Mouse (Mus musculus) CH12.LX (cell line): ENCODE results near the gene Lipc. TPM values are rescaled to one million over a fixed set of nuclear protein-coding genes. Genes with fewer than 3 reads are reported as not detected.

Experiments used
- DNase-seq: peaks from one replicate; pipeline ENCODE4 v3.0.0-alpha.2; 2013; ENCODE audit errors: extremely low read depth
- H3K27ac ChIP-seq: 2 replicates; pipeline ENCODE4 v1.5.1; 2012; ENCODE audit warnings: low read depth, mild to moderate bottlenecking, control low read depth, moderate library complexity; ENCODE audit not compliant: insufficient read depth
- H3K27me3 ChIP-seq: replicated peaks from 2 replicates; pipeline ENCODE3; 2012; ENCODE audit warnings: inconsistent platforms
- H3K36me3 ChIP-seq, 2 experiments: replicated peaks in 1 of 2; 2 replicates each; pipeline versions ENCODE3 to v1.6.1; 2012; ENCODE audit warnings: inconsistent platforms in 1 of 2, low read length in 1 of 2, mild to moderate bottlenecking in 1 of 2, mixed read lengths in 1 of 2, moderate library complexity in 1 of 2; ENCODE audit not compliant: control insufficient read depth in 1 of 2, insufficient read depth in 1 of 2
- H3K4me1 ChIP-seq, 2 experiments: 2 replicates each; pipeline ENCODE4 v1.6.1; 2012; ENCODE audit warnings: inconsistent platforms in 1 of 2, moderate library complexity in 1 of 2; ENCODE audit not compliant: insufficient read depth in 2 of 2, control insufficient read depth in 1 of 2
- H3K4me2 ChIP-seq: 2 replicates; pipeline ENCODE4 v1.6.1; 2012; ENCODE audit warnings: low read depth, mild to moderate bottlenecking, control low read depth; ENCODE audit not compliant: poor library complexity, insufficient read depth, severe bottlenecking
- H3K4me3 ChIP-seq, 3 experiments: fragments of 150-350 bp in 1 of 3; sonication (generic) in 1 of 3; replicated peaks in 1 of 3; 2 replicates each; pipeline versions ENCODE3 to v1.5.1; 2011 to 2012; ENCODE audit warnings: low read depth in 2 of 3, low read length in 2 of 3, mild to moderate bottlenecking in 2 of 3, moderate library complexity in 2 of 3, control low read depth in 1 of 3, improper control_type of control experiment in 1 of 3, inconsistent platforms in 1 of 3, mixed read lengths in 1 of 3; ENCODE audit not compliant: poor library complexity in 1 of 3
- H3K79me2 ChIP-seq: replicated peaks from 2 replicates; pipeline ENCODE4 v1.6.1; 2012; ENCODE audit warnings: mild to moderate bottlenecking, moderate library complexity; ENCODE audit not compliant: control insufficient read depth, poor library complexity, insufficient read depth, severe bottlenecking; ENCODE audit errors: extremely low read depth
- H3K9ac ChIP-seq: 2 replicates; pipeline ENCODE4 v1.6.1; 2012; ENCODE audit warnings: low read depth, mild to moderate bottlenecking, control low read depth, moderate library complexity; ENCODE audit not compliant: insufficient read depth
- H3K9me3 ChIP-seq: replicated peaks from 2 replicates; pipeline ENCODE3; 2012; ENCODE audit warnings: low read length, inconsistent platforms, mixed read lengths
- CHD1 ChIP-seq: IDR thresholded peaks from 2 replicates; pipeline ENCODE4 v1.6.1; 2012; ENCODE audit warnings: low read depth, low read length, improper control_type of control experiment, inconsistent platforms
- CTCF ChIP-seq, 2 experiments: IDR thresholded peaks in 1 of 2; conservative IDR thresholded peaks in 1 of 2; 2 replicates each; pipeline ENCODE4 v1.5.1; 2011 to 2012; ENCODE audit warnings: low read depth in 2 of 2, low read length in 2 of 2, improper control_type of control experiment in 1 of 2, inconsistent platforms in 1 of 2, mild to moderate bottlenecking in 1 of 2, moderate library complexity in 1 of 2
- E2F4 ChIP-seq: IDR thresholded peaks from 2 replicates; pipeline ENCODE4 v1.6.1; 2011; ENCODE audit warnings: low read depth, low read length, improper control_type of control experiment; ENCODE audit not compliant: insufficient replicate concordance
- ETS1 ChIP-seq: conservative IDR thresholded peaks from 2 replicates; pipeline ENCODE4 v1.6.1; 2012; ENCODE audit warnings: low read depth, mild to moderate bottlenecking, inconsistent platforms, low read length, improper control_type of control experiment, moderate library complexity
- GABPA ChIP-seq: IDR thresholded peaks from 2 replicates; pipeline ENCODE4 v1.6.1; 2012; ENCODE audit warnings: low read depth, low read length, improper control_type of control experiment, inconsistent platforms; ENCODE audit not compliant: insufficient replicate concordance
- HCFC1 ChIP-seq: IDR thresholded peaks from 2 replicates; pipeline ENCODE4 v1.6.1; 2012; ENCODE audit warnings: low read depth, mild to moderate bottlenecking, inconsistent platforms, low read length, improper control_type of control experiment
- KAT2A ChIP-seq: IDR thresholded peaks from 2 replicates; pipeline ENCODE4 v1.6.1; 2012; ENCODE audit warnings: low read length, improper control_type of control experiment, inconsistent platforms; ENCODE audit not compliant: insufficient replicate concordance
- MAX ChIP-seq: IDR thresholded peaks from 2 replicates; pipeline ENCODE4 v1.6.1; 2011; ENCODE audit warnings: low read length, improper control_type of control experiment
- MEF2A ChIP-seq: IDR thresholded peaks from 2 replicates; pipeline ENCODE4 v1.6.1; 2014; ENCODE audit warnings: low read depth, mild to moderate bottlenecking, inconsistent platforms, low read length, improper control_type of control experiment, borderline replicate concordance
- MXI1 ChIP-seq: IDR thresholded peaks from 2 replicates; pipeline ENCODE4 v1.6.1; 2011; ENCODE audit warnings: mild to moderate bottlenecking, low read depth, low read length, improper control_type of control experiment
- MYC ChIP-seq: IDR thresholded peaks from 2 replicates; pipeline ENCODE4 v1.6.1; 2011; ENCODE audit warnings: low read depth, mild to moderate bottlenecking, improper control_type of control experiment, low read length
- POLR2A ChIP-seq: IDR thresholded peaks from 2 replicates; pipeline ENCODE4 v1.6.1; 2011; ENCODE audit warnings: low read depth, mild to moderate bottlenecking, improper control_type of control experiment, low read length
- RAD21 ChIP-seq: IDR thresholded peaks from 2 replicates; pipeline ENCODE4 v1.6.1; 2011; ENCODE audit warnings: low read depth, mild to moderate bottlenecking, low read length, improper control_type of control experiment, moderate library complexity
- SIN3A ChIP-seq: IDR thresholded peaks from 2 replicates; pipeline ENCODE4 v1.6.1; 2012; ENCODE audit warnings: low read length, improper control_type of control experiment, inconsistent platforms
- SMC3 ChIP-seq: IDR thresholded peaks from 2 replicates; pipeline ENCODE4 v1.6.1; 2011; ENCODE audit warnings: low read depth, low read length, improper control_type of control experiment
- TCF12 ChIP-seq: IDR thresholded peaks from 2 replicates; pipeline ENCODE4 v1.6.1; 2014; ENCODE audit warnings: low read depth, mild to moderate bottlenecking, inconsistent platforms, low read length, improper control_type of control experiment
- ZC3H11A ChIP-seq: IDR thresholded peaks from 2 replicates; pipeline ENCODE4 v1.6.1; 2012; ENCODE audit warnings: low read depth, mild to moderate bottlenecking, inconsistent platforms, low read length, improper control_type of control experiment
- ZKSCAN1 ChIP-seq: IDR thresholded peaks from 2 replicates; pipeline ENCODE4 v1.6.1; 2012; ENCODE audit warnings: low read depth, inconsistent platforms, low read length, improper control_type of control experiment, borderline replicate concordance
- ZMIZ1 ChIP-seq: IDR thresholded peaks from 2 replicates; pipeline ENCODE4 v1.6.1; 2012; ENCODE audit warnings: low read depth, mild to moderate bottlenecking, inconsistent platforms, low read length, improper control_type of control experiment
- dilution Hi-C: fragments of 300-500 bp; cut with MboI; formaldehyde crosslinking; loops from 2 replicates; pipeline ENCODE4 v1.14.3; 2020; ENCODE audit warnings: low sequenced_read_pairs; ENCODE audit not compliant: extremely low pct_unique_long_range_greater_than_20kb, extremely low pct_ligation_motif_present
- in situ Hi-C: fragments of 300-500 bp; cut with MboI; formaldehyde crosslinking; loops from 3 replicates; pipeline ENCODE4 v1.14.3; 2019; ENCODE audit warnings: low sequenced_read_pairs, low pct_ligation_motif_present, low pct_unique_long_range_greater_than_20kb, mixed read lengths
- polyA plus RNA-seq: library from polyadenylated mRNA; unstranded; fragments of >175 nt; gene quantifications from 2 replicates; pipeline ENCODE4 v1.2.1, GENCODE M21; 2012; ENCODE audit warnings: low read depth; ENCODE audit not compliant: insufficient read length
- total RNA-seq, 2 experiments: library from RNA; depleted of rRNA; stranded (reverse); fragments of 300-350 nt in 1 of 2; fragments of >200 nt in 1 of 2; gene quantifications; 2 replicates each; pipeline ENCODE4 v1.2.3; 2012 to 2014

The Lipc gene
- total and polyA plus RNA-seq, 3 experiments, result 5.2 to 24.5 (median 8.6) TPM

DNA sequence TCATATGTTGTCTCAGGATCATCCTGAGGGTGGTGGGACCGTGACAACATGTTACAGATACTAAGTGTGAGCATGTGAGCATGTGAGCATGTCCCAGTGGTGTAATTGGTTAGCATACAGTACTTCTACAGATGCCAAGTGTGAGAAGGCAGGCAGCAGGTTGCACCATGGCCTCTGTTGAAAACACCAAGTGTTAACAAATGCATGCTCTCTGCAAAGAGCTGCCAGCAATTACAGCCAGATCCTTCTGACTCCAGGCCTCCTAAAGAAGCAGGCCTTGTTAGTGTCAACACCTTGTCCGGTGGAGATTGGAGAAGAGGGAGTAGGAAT, 36.7 kb downstream of the Lipc start:
- in situ Hi-C loops (no loop called here), dilution Hi-C loops (no loop called here)
- H3K27me3 ChIP-seq, result no peaks in the 10 kb centered on the region
- no peaks in the 10 kb centered on the region for H3K79me2 ChIP-seq
- DNase-seq, result no peak
- H3K4me1 ChIP-seq, result no peaks in the 10 kb centered on the region
- H3K27ac ChIP-seq, result no peak overlapping the region
- no peak for TF ChIP-seq RAD21
- TF ChIP-seq SIN3A, result no peak
- no peak for TF ChIP-seq ZKSCAN1
- no peak overlapping the region for H3K9ac ChIP-seq
- H3K36me3 ChIP-seq, result no peaks in the 10 kb centered on the region
- H3K9me3 ChIP-seq, result no peaks in the 10 kb centered on the region
- H3K4me3 ChIP-seq, result no peak overlapping the region
- no peak overlapping the region for H3K4me2 ChIP-seq

DNA sequence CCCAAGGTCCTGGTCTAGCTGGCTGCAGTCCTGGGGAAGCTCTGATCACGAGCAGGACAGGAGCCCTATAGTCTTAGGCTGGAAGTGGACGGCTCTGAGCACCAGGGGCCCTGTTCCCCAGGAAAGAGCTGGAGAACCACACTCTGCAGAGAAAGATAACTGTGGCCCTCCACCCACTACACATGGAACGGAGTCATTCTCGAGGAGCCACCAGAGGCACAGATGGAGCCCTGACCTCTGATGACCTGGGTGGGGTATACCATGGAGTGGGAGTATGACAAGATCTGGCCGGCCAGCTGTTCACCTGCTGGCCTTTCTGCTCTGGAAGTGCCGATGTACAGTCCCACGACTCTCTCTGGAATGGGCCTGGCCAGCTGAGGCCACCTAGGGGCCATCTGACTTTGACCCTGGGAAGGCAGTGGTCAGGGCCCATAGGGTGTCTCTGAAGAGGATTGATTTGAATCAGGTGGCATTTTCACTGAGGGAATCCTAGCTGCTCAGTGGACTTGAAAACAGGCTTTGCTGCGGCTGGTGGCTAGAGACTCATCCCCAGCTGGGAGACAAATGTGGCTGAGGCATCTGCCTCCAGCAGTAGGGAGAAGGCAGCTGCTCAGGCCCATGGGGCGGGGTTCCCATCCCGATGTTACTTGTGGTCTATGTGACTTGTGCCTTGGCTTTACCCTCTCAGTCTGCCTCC, 37.2 kb downstream of the Lipc start:
- H3K27ac ChIP-seq, result no peak overlapping the region
- TF ChIP-seq KAT2A (no peak), ZKSCAN1 (no peak), CTCF (conservative IDR thresholded peaks at IDR 0.05 in 1 of 2, IDR thresholded peaks at IDR 0.05 in 1 of 2; ENCODE audit: low read depth in 2 of 2, low read length in 2 of 2) (peak in 1 of 2 experiments; percentile 11; a peak in 1 of 4 replicates), HCFC1 (no peak), TCF12 (no peak), MYC (no peak), SMC3 (0 out of 2 replicates have a peak, but pooled peaks have one; percentile 8), ZMIZ1 (no peak)
- TF ChIP-seq, all 38 proteins: peak for 2
- Histone ChIP-seq H3K9ac (no peak overlapping the region), H3K4me3 (no peak overlapping the region), H3K79me2 (no peaks in the 10 kb centered on the region), H3K4me2 (no peak overlapping the region), H3K9me3 (no peaks in the 10 kb centered on the region), H3K36me3 (no peaks in the 10 kb centered on the region), H3K4me1 (no peaks in the 10 kb centered on the region), H3K27me3 (no peaks in the 10 kb centered on the region)
- no peak for DNase-seq
- dilution Hi-C loops, result no loop called here
- in situ Hi-C loops, result no loop called here

DNA sequence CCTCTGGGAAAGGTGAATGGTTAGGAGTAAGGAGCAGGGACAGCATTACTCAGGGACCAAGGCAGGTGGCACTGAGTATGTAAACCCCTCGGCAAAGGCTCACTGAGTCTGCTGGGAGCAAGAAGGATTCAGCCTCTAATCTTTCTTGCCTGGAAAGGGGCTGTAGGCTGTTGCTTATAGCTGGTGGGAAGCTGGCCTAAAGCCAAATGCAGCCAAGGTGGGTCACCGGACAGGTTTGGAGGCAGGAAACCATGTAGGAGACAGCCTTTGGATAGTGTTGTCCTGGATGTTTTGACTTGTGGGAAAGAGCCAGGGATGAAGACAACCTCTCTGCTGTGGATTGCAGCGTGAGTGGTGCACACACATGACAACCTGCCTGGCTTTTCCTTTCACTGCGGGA, 40.9 kb downstream of the Lipc start:
- no peaks in the 10 kb centered on the region for H3K4me1 ChIP-seq
- no peak overlapping the region for H3K27ac ChIP-seq
- TF ChIP-seq MXI1, result no peak
- no peak for TF ChIP-seq ETS1
- TF ChIP-seq GABPA, result no peak
- no peak for TF ChIP-seq MEF2A
- no peak for TF ChIP-seq CHD1
- no peak for TF ChIP-seq MAX
- TF ChIP-seq POLR2A, result no peak
- no peak for TF ChIP-seq ZC3H11A
- TF ChIP-seq E2F4, result no peak
- no peak for TF ChIP-seq SIN3A
- TF ChIP-seq TCF12, result no peak
- no peak for TF ChIP-seq KAT2A
- no peak overlapping the region for H3K9ac ChIP-seq
- no peaks in the 10 kb centered on the region for H3K9me3 ChIP-seq
- DNase-seq, result no peak
- H3K27me3 ChIP-seq, result no peaks in the 10 kb centered on the region
- H3K4me3 ChIP-seq, result no peak overlapping the region
- in situ Hi-C loops (no loop called here), dilution Hi-C loops (no loop called here)
- H3K79me2 ChIP-seq, result no peaks in the 10 kb centered on the region
- no peaks in the 10 kb centered on the region for H3K36me3 ChIP-seq
- H3K4me2 ChIP-seq, result no peak overlapping the region
